Mouse (Mus musculus): ENCODE data around the gene Selenof.

Gene Selenof

GRCm38 (mm10) chr3:144642141-144642540 lies 72.0 kb downstream of the Selenof start:
- DNase-seq (ENCODE audit: low read depth): no peak

- DNase-seq (ENCODE audit: low read depth): no peak
Measured at GRCm38 (mm10) chr3:144643301-144643871, 73.3 kb downstream of the Selenof start.

- DNase-seq (ENCODE audit: low read depth): no peak
Measured at GRCm38 (mm10) chr3:144644202-144644601, 74.1 kb downstream of the Selenof start.
